ENCODE assay signal across 8 mouse cellular contexts in the genomic region with DNA sequence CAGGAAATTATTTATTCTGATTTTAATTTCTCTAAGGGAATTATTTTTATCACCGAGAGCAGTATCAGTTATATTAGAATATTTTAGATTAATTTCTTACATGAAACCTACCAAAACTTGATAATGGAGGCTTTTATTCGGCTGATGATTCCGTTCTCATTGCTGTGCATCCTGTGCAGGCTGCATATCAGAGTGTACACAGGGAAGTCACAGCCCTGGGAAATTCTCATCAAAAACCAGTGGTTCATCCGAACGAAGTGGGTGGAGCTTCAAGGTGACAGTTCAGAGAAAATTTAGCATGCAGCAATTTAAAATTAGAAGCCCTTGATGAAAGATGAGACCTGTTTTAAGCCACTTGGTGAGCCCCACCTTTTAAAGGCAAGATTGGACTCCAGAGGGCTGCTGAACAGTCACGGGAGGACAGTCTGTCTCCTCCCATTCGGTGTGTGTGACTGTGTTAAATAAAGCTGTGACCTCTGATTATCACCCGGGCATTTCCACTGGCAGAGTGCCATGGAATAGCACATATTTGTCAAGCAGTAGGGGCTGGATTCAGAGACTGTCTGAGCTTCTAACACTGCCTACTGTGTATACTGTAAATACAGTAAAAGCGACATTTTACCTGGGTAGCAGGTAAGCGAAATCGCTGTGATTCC.
DNase-seq lines count a peak whose midpoint lies in the region; ATAC-seq and TF ChIP-seq lines count a peak whose summit lies in the region.

No protein-coding gene starts in this region.

- H3K27me3 ChIP-seq in liver, adult 2 months (ENCODE audit: control insufficient read depth, insufficient read depth, low read length) = no peaks in the 10 kb centered on the region
- H3K27me3 ChIP-seq in hindbrain, postnatal 0 days (ENCODE audit: insufficient read depth, low read length) = no peaks in the 10 kb centered on the region
- H3K27me3 ChIP-seq in midbrain, postnatal 0 days (ENCODE audit: insufficient read depth, low read length) = no peaks in the 10 kb centered on the region
- no peaks in the 10 kb centered on the region for H3K27me3 ChIP-seq in limb, embryonic 10.5 days (ENCODE audit: low read depth, poor library complexity, severe bottlenecking)

- H3K4me1 ChIP-seq in liver, adult 2 months (ENCODE audit: control insufficient read depth, insufficient read depth, low read length) = peaks cover 2% of the 10 kb centered on the region; the same call in 1 of the 2 replicates
- no peaks in the 10 kb centered on the region for H3K4me1 ChIP-seq in hindbrain, postnatal 0 days (ENCODE audit: insufficient read depth, low read length)
- 0 out of 2 replicates have a peak, but pooled peaks cover 7% of the 10 kb centered on the region for H3K4me1 ChIP-seq in midbrain, postnatal 0 days (ENCODE audit: insufficient read depth, low read length)
- peaks cover 13% of the 10 kb centered on the region for H3K4me1 ChIP-seq in limb, embryonic 10.5 days
- H3K4me1 ChIP-seq in lung, adult 2 months (ENCODE audit: control insufficient read depth, insufficient read depth, low read length) = peaks cover 6% of the 10 kb centered on the region; the same call in 1 of the 2 replicates

- no peak for TF ChIP-seq CTCF in liver, adult 2 months (IDR thresholded peaks at IDR 0.05; ENCODE audit: low read depth, low read length)
- no peak for TF ChIP-seq CTCF in hindbrain, postnatal 0 days (IDR thresholded peaks at IDR 0.05; ENCODE audit: low read depth)
- no peak for TF ChIP-seq CTCF in midbrain, postnatal 0 days (IDR thresholded peaks at IDR 0.05)
- no peak for TF ChIP-seq CTCF in lung, adult 2 months (IDR thresholded peaks at IDR 0.05; ENCODE audit: insufficient read depth, low read length)

- no peak for TF ChIP-seq POLR2A in liver, adult 2 months (IDR thresholded peaks at IDR 0.05; ENCODE audit: extremely low read depth, insufficient read depth, low read length)
- no peak for TF ChIP-seq POLR2A in lung, adult 2 months (IDR thresholded peaks at IDR 0.05; ENCODE audit: borderline replicate concordance, extremely low read depth, low read depth, low read length)

- H3K4me3 ChIP-seq in liver, adult 2 months (ENCODE audit: insufficient read depth, low read depth, low read length) = no peak overlapping the region
- H3K4me3 ChIP-seq in hindbrain, postnatal 0 days (ENCODE audit: low read length) = no peak overlapping the region
- H3K4me3 ChIP-seq in midbrain, postnatal 0 days (ENCODE audit: low read depth, low read length) = no peak overlapping the region
- no peak overlapping the region for H3K4me3 ChIP-seq in limb, embryonic 10.5 days
- no peak overlapping the region for H3K4me3 ChIP-seq in lung, adult 2 months (replicated peaks; ENCODE audit: extremely low read depth, low read depth, low read length)

- H3K9me3 ChIP-seq in hindbrain, postnatal 0 days (ENCODE audit: low read length) = no peaks in the 10 kb centered on the region
- H3K9me3 ChIP-seq in midbrain, postnatal 0 days (ENCODE audit: low read length) = no peaks in the 10 kb centered on the region
- no peaks in the 10 kb centered on the region for H3K9me3 ChIP-seq in limb, embryonic 10.5 days (replicated peaks)

- no peaks in the 10 kb centered on the region for H3K79me2 ChIP-seq in liver, adult 2 months (ENCODE audit: control insufficient read depth, insufficient read depth, low read length)

- H3K27ac ChIP-seq in liver, adult 2 months (replicated peaks; ENCODE audit: insufficient read depth, low read depth, low read length) = no peak overlapping the region
- no peak overlapping the region for H3K27ac ChIP-seq in hindbrain, postnatal 0 days
- no peak overlapping the region for H3K27ac ChIP-seq in midbrain, postnatal 0 days (ENCODE audit: low read depth, low read length)
- no peak overlapping the region for H3K27ac ChIP-seq in limb, embryonic 10.5 days

- no peaks in the 10 kb centered on the region for H3K36me3 ChIP-seq in liver, adult 2 months (ENCODE audit: control insufficient read depth, insufficient read depth, low read length)
- no peaks in the 10 kb centered on the region for H3K36me3 ChIP-seq in hindbrain, postnatal 0 days (ENCODE audit: insufficient read depth, low read length)
- H3K36me3 ChIP-seq in midbrain, postnatal 0 days (ENCODE audit: insufficient read depth, low read length) = no peaks in the 10 kb centered on the region
- no peaks in the 10 kb centered on the region for H3K36me3 ChIP-seq in limb, embryonic 10.5 days

- DNase-seq in liver, adult 2 months (ENCODE audit: extremely low read depth, low read depth, low spot score) = peak; percentile 55
- DNase-seq in liver = no peak
- DNase-seq in gastrocnemius, postnatal 14 days = peak; percentile 18
- peak; percentile 58 for DNase-seq in hindbrain, postnatal 0 days (ENCODE audit: low spot score)
- peak; percentile 41 for DNase-seq in midbrain, postnatal 0 days (ENCODE audit: low spot score)
- DNase-seq in T-cell, adult 2 months (ENCODE audit: low spot score) = no peak
- no peak for DNase-seq in limb, embryonic 10.5 days (ENCODE audit: low spot score)
- no peak for DNase-seq in lung, adult 2 months

- WGBS in liver, adult 2 months = 43% methylated on average over 11 of the region's 11 CpGs
- whole genome bisulfite sequencing in hindbrain, postnatal 0 days = 55% methylated on average over 11 of the region's 11 CpGs
- WGBS in midbrain, postnatal 0 days = 62% methylated on average over 11 of the region's 11 CpGs
- 85% methylated on average over 11 of the region's 11 CpGs for WGBS in limb, embryonic 10.5 days
- WGBS in lung, adult 2 months = 55% methylated on average over 11 of the region's 11 CpGs

- no peak overlapping the region for H3K9ac ChIP-seq in liver, adult 2 months (ENCODE audit: low read depth, low read length)
- no peak overlapping the region for H3K9ac ChIP-seq in hindbrain, postnatal 0 days (replicated peaks; ENCODE audit: low read length)
- no peak overlapping the region for H3K9ac ChIP-seq in midbrain, postnatal 0 days (replicated peaks; ENCODE audit: low read length, poor library complexity, severe bottlenecking)

- peak; percentile 75 for ATAC-seq in hindbrain, postnatal 0 days
- ATAC-seq in midbrain, postnatal 0 days (ENCODE audit: low FRiP score) = peak; percentile 54; the same call in 1 of the 2 replicates

- H3K4me2 ChIP-seq in hindbrain, postnatal 0 days (ENCODE audit: low read depth, low read length) = no peak overlapping the region
- H3K4me2 ChIP-seq in midbrain, postnatal 0 days (ENCODE audit: low read depth, low read length, poor library complexity, severe bottlenecking) = no peak overlapping the region

- intact Hi-C loops in gastrocnemius, postnatal 14 days (cut with DNase I; ENCODE audit: low total_unique reads) = no loop called here

Comparison
In these comparisons a context has a peak if more than half of its experiments do, and no peak if none do; other contexts are left out.
1. DNase-seq: peak in liver, adult 2 months (single experiment), gastrocnemius, postnatal 14 days (single experiment), hindbrain, postnatal 0 days (single experiment) and midbrain, postnatal 0 days (single experiment); none in liver (single experiment), T-cell, adult 2 months (single experiment), limb, embryonic 10.5 days (single experiment) and lung, adult 2 months (single experiment).